Mouse (Mus musculus) CH12.LX (cell line): ENCODE measurements around the gene Shisa2. TPM values are rescaled to one million over a fixed set of nuclear protein-coding genes. Genes with fewer than 3 reads are reported as not detected.
"Not testable (repeated sequence)": the region's sequence is repeated elsewhere in the genome, so short reads cannot be mapped to it uniquely, and the experiment has no call there.

ENCODE experiments used
- DNase-seq: peaks from one replicate; pipeline ENCODE4 v3.0.0-alpha.2; 2013; ENCODE audit errors: extremely low read depth
- H3K27ac ChIP-seq: 2 replicates; pipeline ENCODE4 v1.5.1; 2012; ENCODE audit warnings: low read depth, mild to moderate bottlenecking, control low read depth, moderate library complexity; ENCODE audit not compliant: insufficient read depth
- H3K27me3 ChIP-seq: replicated peaks from 2 replicates; pipeline ENCODE3; 2012; ENCODE audit warnings: inconsistent platforms
- H3K36me3 ChIP-seq, 2 experiments: replicated peaks in 1 of 2; 2 replicates each; pipeline versions ENCODE3 to v1.6.1; 2012; ENCODE audit warnings: inconsistent platforms in 1 of 2, low read length in 1 of 2, mild to moderate bottlenecking in 1 of 2, mixed read lengths in 1 of 2, moderate library complexity in 1 of 2; ENCODE audit not compliant: control insufficient read depth in 1 of 2, insufficient read depth in 1 of 2
- H3K4me1 ChIP-seq, 2 experiments: 2 replicates each; pipeline ENCODE4 v1.6.1; 2012; ENCODE audit warnings: inconsistent platforms in 1 of 2, moderate library complexity in 1 of 2; ENCODE audit not compliant: insufficient read depth in 2 of 2, control insufficient read depth in 1 of 2
- H3K4me2 ChIP-seq: 2 replicates; pipeline ENCODE4 v1.6.1; 2012; ENCODE audit warnings: low read depth, mild to moderate bottlenecking, control low read depth; ENCODE audit not compliant: poor library complexity, insufficient read depth, severe bottlenecking
- H3K4me3 ChIP-seq, 3 experiments: fragments of 150-350 bp in 1 of 3; sonication (generic) in 1 of 3; replicated peaks in 1 of 3; 2 replicates each; pipeline versions ENCODE3 to v1.5.1; 2011 to 2012; ENCODE audit warnings: low read depth in 2 of 3, low read length in 2 of 3, mild to moderate bottlenecking in 2 of 3, moderate library complexity in 2 of 3, control low read depth in 1 of 3, improper control_type of control experiment in 1 of 3, inconsistent platforms in 1 of 3, mixed read lengths in 1 of 3; ENCODE audit not compliant: poor library complexity in 1 of 3
- H3K79me2 ChIP-seq: replicated peaks from 2 replicates; pipeline ENCODE4 v1.6.1; 2012; ENCODE audit warnings: mild to moderate bottlenecking, moderate library complexity; ENCODE audit not compliant: control insufficient read depth, poor library complexity, insufficient read depth, severe bottlenecking; ENCODE audit errors: extremely low read depth
- H3K9ac ChIP-seq: 2 replicates; pipeline ENCODE4 v1.6.1; 2012; ENCODE audit warnings: low read depth, mild to moderate bottlenecking, control low read depth, moderate library complexity; ENCODE audit not compliant: insufficient read depth
- H3K9me3 ChIP-seq: replicated peaks from 2 replicates; pipeline ENCODE3; 2012; ENCODE audit warnings: low read length, inconsistent platforms, mixed read lengths
- BHLHE40 ChIP-seq: IDR thresholded peaks from 2 replicates; pipeline ENCODE4 v1.6.1; 2011; ENCODE audit warnings: mild to moderate bottlenecking, low read depth, low read length, improper control_type of control experiment
- CHD2 ChIP-seq: IDR thresholded peaks from 2 replicates; pipeline ENCODE4 v1.6.1; 2011; ENCODE audit warnings: low read length, improper control_type of control experiment
- CTCF ChIP-seq, 2 experiments: IDR thresholded peaks in 1 of 2; conservative IDR thresholded peaks in 1 of 2; 2 replicates each; pipeline ENCODE4 v1.5.1; 2011 to 2012; ENCODE audit warnings: low read depth in 2 of 2, low read length in 2 of 2, improper control_type of control experiment in 1 of 2, inconsistent platforms in 1 of 2, mild to moderate bottlenecking in 1 of 2, moderate library complexity in 1 of 2
- E2F4 ChIP-seq: IDR thresholded peaks from 2 replicates; pipeline ENCODE4 v1.6.1; 2011; ENCODE audit warnings: low read depth, low read length, improper control_type of control experiment; ENCODE audit not compliant: insufficient replicate concordance
- EP300 ChIP-seq: IDR thresholded peaks from 2 replicates; pipeline ENCODE4 v1.6.1; 2011; ENCODE audit warnings: low read length, improper control_type of control experiment
- JUND ChIP-seq: conservative IDR thresholded peaks from 2 replicates; pipeline ENCODE4 v1.6.1; 2011; ENCODE audit warnings: low read depth, low read length, improper control_type of control experiment
- NELFE ChIP-seq: IDR thresholded peaks from 2 replicates; pipeline ENCODE4 v1.6.1; 2011; ENCODE audit warnings: low read depth, low read length, improper control_type of control experiment
- POLR2A ChIP-seq: IDR thresholded peaks from 2 replicates; pipeline ENCODE4 v1.6.1; 2011; ENCODE audit warnings: low read depth, mild to moderate bottlenecking, improper control_type of control experiment, low read length
- RAD21 ChIP-seq: IDR thresholded peaks from 2 replicates; pipeline ENCODE4 v1.6.1; 2011; ENCODE audit warnings: low read depth, mild to moderate bottlenecking, low read length, improper control_type of control experiment, moderate library complexity
- SMC3 ChIP-seq: IDR thresholded peaks from 2 replicates; pipeline ENCODE4 v1.6.1; 2011; ENCODE audit warnings: low read depth, low read length, improper control_type of control experiment
- TBP ChIP-seq: conservative IDR thresholded peaks from 2 replicates; pipeline ENCODE4 v1.6.1; 2011; ENCODE audit warnings: low read depth, low read length, improper control_type of control experiment
- USF2 ChIP-seq: conservative IDR thresholded peaks from 2 replicates; pipeline ENCODE4 v1.6.1; 2011; ENCODE audit warnings: low read depth, low read length, improper control_type of control experiment
- ZC3H11A ChIP-seq: IDR thresholded peaks from 2 replicates; pipeline ENCODE4 v1.6.1; 2012; ENCODE audit warnings: low read depth, mild to moderate bottlenecking, inconsistent platforms, low read length, improper control_type of control experiment
- ZNF384 ChIP-seq: IDR thresholded peaks from 2 replicates; pipeline ENCODE4 v1.6.1; 2012; ENCODE audit warnings: low read depth, low read length, improper control_type of control experiment, inconsistent platforms
- dilution Hi-C: fragments of 300-500 bp; cut with MboI; formaldehyde crosslinking; loops from 2 replicates; pipeline ENCODE4 v1.14.3; 2020; ENCODE audit warnings: low sequenced_read_pairs; ENCODE audit not compliant: extremely low pct_unique_long_range_greater_than_20kb, extremely low pct_ligation_motif_present
- in situ Hi-C: fragments of 300-500 bp; cut with MboI; formaldehyde crosslinking; loops from 3 replicates; pipeline ENCODE4 v1.14.3; 2019; ENCODE audit warnings: low sequenced_read_pairs, low pct_ligation_motif_present, low pct_unique_long_range_greater_than_20kb, mixed read lengths
- polyA plus RNA-seq: library from polyadenylated mRNA; unstranded; fragments of >175 nt; gene quantifications from 2 replicates; pipeline ENCODE4 v1.2.1, GENCODE M21; 2012; ENCODE audit warnings: low read depth; ENCODE audit not compliant: insufficient read length
- total RNA-seq, 2 experiments: library from RNA; depleted of rRNA; stranded (reverse); fragments of 300-350 nt in 1 of 2; fragments of >200 nt in 1 of 2; gene quantifications; 2 replicates each; pipeline ENCODE4 v1.2.3; 2012 to 2014

Gene Shisa2
- total and polyA plus RNA-seq, 3 experiments = 0.08 to 0.36 (median 0.21) TPM

DNA sequence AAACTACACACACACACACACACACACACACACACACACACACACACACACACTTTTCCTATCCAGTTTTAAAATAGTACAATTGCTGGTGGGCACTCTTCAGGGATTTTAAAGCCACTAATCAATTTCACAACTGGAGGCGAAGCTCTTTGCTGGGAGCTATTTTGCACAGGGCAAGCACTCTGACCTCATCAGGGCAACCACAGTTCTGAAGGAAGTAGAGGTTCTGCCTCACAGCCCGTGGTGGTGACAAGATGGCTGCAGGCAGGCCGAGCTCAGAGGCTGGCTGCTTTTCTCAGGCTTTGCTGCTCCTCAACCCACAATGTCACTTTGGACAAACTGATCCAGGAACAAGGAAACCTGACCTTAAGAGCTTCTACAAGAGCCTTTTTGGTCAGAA is 18.1 kb upstream of the Shisa2 start:
- in situ Hi-C loops = loop anchor here (5.0 to 10.0 kb wide), 3 partner anchors 142 to 415 kb away; no protein-coding TSS in a partner anchor
- Histone ChIP-seq H3K4me3 (no peak overlapping the region), H3K9ac (no peak overlapping the region), H3K4me1 (peaks cover 0 to 20% of the 10 kb centered on the region in 2 experiments; a peak in 3 of 4 replicates), H3K79me2 (no peaks in the 10 kb centered on the region), H3K27me3 (no peaks in the 10 kb centered on the region), H3K27ac (no peak overlapping the region), H3K9me3 (no peaks in the 10 kb centered on the region)
- dilution Hi-C loops = no loop called here
- DNase-seq = no peak
- 0 out of 2 replicates have a peak, but pooled peaks have one; percentile 9 for TF ChIP-seq TBP
- TF ChIP-seq POLR2A = no peak
- TF ChIP-seq ZC3H11A = no peak
- TF ChIP-seq, all 38 proteins: peak for 1
- Histone ChIP-seq H3K36me3 (no peaks in the 10 kb centered on the region), H3K4me2 (no peak overlapping the region)

DNA sequence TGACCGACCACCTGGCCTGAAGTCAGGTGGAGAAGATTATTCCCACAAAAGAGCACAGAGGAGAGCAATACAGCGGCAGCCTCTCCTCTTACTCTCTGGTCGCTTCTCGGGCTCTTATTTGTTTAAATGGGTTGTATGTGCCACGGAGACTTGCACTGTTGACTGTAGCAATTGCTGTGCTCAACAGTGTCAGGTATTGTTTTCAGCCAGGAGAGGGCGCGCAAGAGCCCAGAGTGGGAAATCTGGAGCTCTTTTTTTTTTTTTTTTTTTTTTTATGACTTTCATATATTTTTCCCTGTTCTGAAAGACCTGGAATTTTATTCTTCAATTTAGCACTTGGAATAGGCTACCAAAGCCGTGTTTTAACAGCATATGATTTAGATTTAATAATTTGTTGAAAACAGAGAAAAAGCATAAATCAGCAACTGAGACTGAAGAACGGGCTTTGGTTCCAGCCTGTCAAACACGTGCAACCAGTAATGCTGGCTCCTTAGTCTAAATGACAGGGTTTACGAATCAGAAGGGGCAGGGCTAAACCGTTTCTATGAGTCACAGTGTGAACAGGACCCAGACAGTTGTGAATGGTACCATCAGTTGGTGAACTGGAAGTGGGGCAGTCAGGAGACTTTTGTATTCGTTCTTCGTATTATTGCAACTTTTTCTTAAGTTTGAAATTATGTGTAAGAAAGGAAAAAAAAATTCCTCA is 12.0 kb upstream of the Shisa2 start:
- peak; percentile 66 for DNase-seq
- Histone ChIP-seq H3K36me3 (no peaks in the 10 kb centered on the region), H3K4me2 (no peak overlapping the region), H3K9ac (no peak overlapping the region), H3K4me3 (no peak overlapping the region), H3K9me3 (no peaks in the 10 kb centered on the region), H3K4me1 (no peaks in the 10 kb centered on the region), H3K27ac (no peak overlapping the region)
- dilution Hi-C loops = no loop called here
- in situ Hi-C loops = no loop called here
- TF ChIP-seq NELFE (no peak), SMC3 (peak; percentile 76), RAD21 (peak; percentile 59), CTCF (conservative IDR thresholded peaks at IDR 0.05 in 1 of 2, IDR thresholded peaks at IDR 0.05 in 1 of 2; ENCODE audit: low read depth in 2 of 2, low read length in 2 of 2) (peak; percentile 43 to 71), EP300 (no peak), ZNF384 (peak; percentile 99), JUND (no peak), CHD2 (no peak), BHLHE40 (no peak; the same call in 1 of the 2 replicates), E2F4 (no peak), USF2 (no peak)
- TF ChIP-seq, all 38 proteins: peak for 4
- Histone ChIP-seq H3K27me3 (no peaks in the 10 kb centered on the region), H3K79me2 (no peaks in the 10 kb centered on the region)

DNA sequence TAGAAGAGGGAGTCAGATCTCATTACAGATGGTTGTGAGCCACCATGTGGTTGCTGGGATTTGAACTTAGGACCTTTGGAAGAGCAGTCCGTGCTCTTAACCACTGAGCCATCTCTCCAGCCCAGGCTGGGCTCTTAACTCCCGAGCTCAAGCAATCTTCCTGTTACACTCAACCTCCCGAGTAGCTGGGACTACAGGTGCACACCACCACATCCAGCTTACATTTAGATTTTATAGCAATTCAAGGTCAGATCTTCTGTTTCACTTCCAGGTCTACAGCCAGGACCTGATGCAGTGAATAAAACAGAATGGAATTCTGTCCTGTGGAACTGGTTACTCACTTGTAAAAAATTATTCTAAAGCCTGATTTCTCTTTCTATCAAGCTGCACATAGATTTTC is 11.0 kb upstream of the Shisa2 start:
- DNase-seq, dilution Hi-C loops, in situ Hi-C loops: not testable (repeated sequence)

More for the DNA sequence above, 11.0 kb upstream of the Shisa2 start:
- not testable (repeated sequence) for H3K27me3 ChIP-seq, H3K27ac ChIP-seq, H3K4me1 ChIP-seq, H3K9ac ChIP-seq, H3K4me2 ChIP-seq, H3K4me3 ChIP-seq, H3K79me2 ChIP-seq, H3K36me3 ChIP-seq, H3K9me3 ChIP-seq
